Mouse (Mus musculus) midbrain, embryonic 11.5 days (tissue): ENCODE data around the gene Slx4. TPM values are rescaled to one million over a fixed set of nuclear protein-coding genes. Genes with fewer than 3 reads are reported as not detected.
"Not testable (repeated sequence)": the region's sequence is repeated elsewhere in the genome, so short reads cannot be mapped to it uniquely, and the experiment has no call there.

Experiments
- ATAC-seq: fragments of 200-750 bp; cut with Nextera tagmentation; 2 replicates; pipeline ENCODE4 v1.8.0; 2017; ENCODE audit warnings: moderate TSS enrichment, moderate library complexity; ENCODE audit not compliant: low FRiP score
- DNase-seq: peaks from one replicate; pipeline ENCODE4 v3.0.0; 2015; ENCODE audit warnings: low spot score; ENCODE audit errors: missing footprints
- H3K27ac ChIP-seq: fragments of 300-500 bp; sonication (generic); 2 replicates; pipeline ENCODE4 v1.5.1; 2014; ENCODE audit warnings: low read depth, low read length
- H3K27me3 ChIP-seq: fragments of 300-500 bp; sonication (generic); 2 replicates; pipeline ENCODE4 v1.6.1; 2014; ENCODE audit warnings: mild to moderate bottlenecking, low read length, moderate library complexity, mixed read lengths; ENCODE audit not compliant: control insufficient read depth, insufficient read depth
- H3K36me3 ChIP-seq: fragments of 300-500 bp; sonication (generic); 2 replicates; pipeline ENCODE4 v1.6.1; 2014; ENCODE audit warnings: mild to moderate bottlenecking, low read length, moderate library complexity, mixed read lengths; ENCODE audit not compliant: control insufficient read depth, insufficient read depth
- H3K4me1 ChIP-seq: fragments of 300-500 bp; sonication (generic); 2 replicates; pipeline ENCODE4 v1.6.1; 2014; ENCODE audit warnings: low read length; ENCODE audit not compliant: control insufficient read depth, insufficient read depth
- H3K4me2 ChIP-seq: fragments of 300-500 bp; sonication (generic); 2 replicates; pipeline ENCODE4 v1.6.1; 2014; ENCODE audit warnings: mild to moderate bottlenecking, moderate library complexity
- H3K4me3 ChIP-seq: fragments of 300-500 bp; sonication (generic); 2 replicates; pipeline ENCODE4 v1.5.1; 2014; ENCODE audit warnings: low read depth, low read length
- H3K9ac ChIP-seq: fragments of 300-500 bp; sonication (generic); 2 replicates; pipeline ENCODE4 v1.6.1; 2014; ENCODE audit warnings: low read length
- H3K9me3 ChIP-seq: fragments of 300-500 bp; sonication (generic); 2 replicates; pipeline ENCODE4 v1.6.1; 2016; ENCODE audit warnings: low read length; ENCODE audit not compliant: control insufficient read depth
- WGBS: fragments of 180-500 bp; shearing (Covaris S2); extraction: QIAGEN DNeasy Blood & Tissue Kit; methylation state at CpG from one replicate; pipeline ENCODE4 v1.1.7; 2014; 5-methylcytosine and 5-hydroxymethylcytosine counted together
- polyA plus RNA-seq: library from polyadenylated mRNA; unstranded; fragments of >200 nt; fragmentation: Nextera tagmentation; extraction: Ambion mirVana; gene quantifications from 2 replicates; pipeline ENCODE4 v1.2.1, GENCODE M21; 2014

The Slx4 gene
- polyA plus RNA-seq, 1 experiment from 2014 or later, result 25.1 TPM

DNA sequence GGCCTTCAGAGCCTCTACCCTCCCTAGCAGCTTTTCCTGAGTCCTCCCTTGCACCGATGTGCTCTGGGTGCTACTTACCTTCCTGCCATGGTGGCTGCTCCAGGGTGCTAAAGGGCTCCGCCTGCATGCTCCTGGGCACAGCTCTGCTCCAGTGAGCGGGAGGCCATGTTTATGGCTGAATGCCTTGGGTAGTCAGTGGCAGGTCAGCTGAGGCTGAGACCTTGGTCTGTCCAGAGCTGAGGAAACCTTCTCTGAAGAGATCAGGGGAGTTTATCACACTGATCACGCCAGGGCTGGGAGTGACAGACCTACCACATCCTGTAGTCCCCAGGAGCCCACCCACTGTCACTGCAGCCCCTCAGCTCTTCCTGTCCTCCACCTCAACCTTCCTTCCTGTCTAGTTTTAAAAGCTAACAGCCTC lies 27.3 kb downstream of the Slx4 start, which contains the start of gene Nlrc3:
Nlrc3 (minus strand) TSS at position 382 of the 421 bp plus-strand sequence.
- Histone ChIP-seq H3K27me3 (no peaks in the 10 kb centered on the region), H3K36me3 (peaks cover 12% of the 10 kb centered on the region; the same call in 1 of the 2 replicates), H3K4me2 (no peak within 1 kb of the TSS), H3K9ac (no peak within 1 kb of the TSS), H3K27ac (no peak within 1 kb of the TSS), H3K9me3 (no peaks in the 10 kb centered on the region), H3K4me3 (no peak within 1 kb of the TSS), H3K4me1 (no peaks in the 10 kb centered on the region)
- WGBS, result 85% methylated on average over 4 of the region's 4 CpGs
- DNase-seq (no peak), ATAC-seq (no peak)

DNA sequence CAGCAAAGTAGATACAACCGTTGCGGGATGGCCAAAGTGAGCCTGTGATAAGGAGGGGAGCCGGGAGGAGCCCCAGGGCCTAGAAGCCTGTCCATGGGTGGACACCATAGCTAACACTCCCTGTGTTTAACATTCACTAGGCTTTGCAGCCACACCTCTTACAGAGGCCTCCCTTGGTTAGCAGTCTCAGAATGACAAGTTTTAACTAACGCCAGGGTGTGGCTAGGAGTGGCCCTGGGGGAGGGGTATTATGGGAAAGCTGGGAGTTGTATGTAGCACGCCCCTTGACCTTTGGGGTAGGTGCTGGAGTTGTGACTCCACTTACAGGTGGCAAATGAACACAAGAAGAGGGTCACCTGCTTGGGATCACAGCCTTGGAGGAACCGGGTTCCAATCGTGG lies 27.9 kb downstream of the Slx4 start:
- Histone ChIP-seq H3K27me3 (no peaks in the 10 kb centered on the region), H3K36me3 (peaks cover 12% of the 10 kb centered on the region; the same call in 1 of the 2 replicates)
- no peak for ATAC-seq

DNA sequence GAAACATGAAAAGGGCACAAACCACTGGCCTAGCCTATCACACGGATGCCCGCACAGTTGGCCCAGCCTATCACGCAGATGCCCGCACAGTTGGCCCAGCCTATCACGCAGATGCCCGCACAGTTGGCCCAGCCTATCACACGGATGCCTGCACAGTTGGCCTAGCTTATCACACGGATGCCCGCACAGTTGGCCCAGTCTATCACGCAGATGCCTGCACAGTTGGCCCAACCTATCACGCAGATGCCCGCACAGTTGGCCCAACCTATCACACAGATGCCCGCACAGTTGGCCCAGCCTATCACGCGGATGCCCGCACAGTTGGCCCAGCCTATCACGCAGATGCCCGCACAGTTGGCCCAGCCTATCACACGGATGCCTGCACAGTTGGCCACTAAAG lies 29.1 kb downstream of the Slx4 start:
- not testable (repeated sequence) for H3K4me1 ChIP-seq, H3K4me3 ChIP-seq, ATAC-seq, DNase-seq, H3K36me3 ChIP-seq, H3K4me2 ChIP-seq, H3K9ac ChIP-seq, H3K27me3 ChIP-seq, H3K9me3 ChIP-seq, H3K27ac ChIP-seq
- 92% methylated on average over 19 of the region's 19 CpGs for WGBS

More for the DNA sequence above, 27.9 kb downstream of the Slx4 start:
- H3K27ac ChIP-seq, result no peak overlapping the region
- H3K4me1 ChIP-seq, result no peaks in the 10 kb centered on the region
- no peak for DNase-seq
- no peak overlapping the region for H3K4me3 ChIP-seq
- 92% methylated on average over 7 of the region's 7 CpGs for WGBS
- H3K9ac ChIP-seq, result no peak overlapping the region
- no peak overlapping the region for H3K4me2 ChIP-seq
- H3K9me3 ChIP-seq, result no peaks in the 10 kb centered on the region

DNA sequence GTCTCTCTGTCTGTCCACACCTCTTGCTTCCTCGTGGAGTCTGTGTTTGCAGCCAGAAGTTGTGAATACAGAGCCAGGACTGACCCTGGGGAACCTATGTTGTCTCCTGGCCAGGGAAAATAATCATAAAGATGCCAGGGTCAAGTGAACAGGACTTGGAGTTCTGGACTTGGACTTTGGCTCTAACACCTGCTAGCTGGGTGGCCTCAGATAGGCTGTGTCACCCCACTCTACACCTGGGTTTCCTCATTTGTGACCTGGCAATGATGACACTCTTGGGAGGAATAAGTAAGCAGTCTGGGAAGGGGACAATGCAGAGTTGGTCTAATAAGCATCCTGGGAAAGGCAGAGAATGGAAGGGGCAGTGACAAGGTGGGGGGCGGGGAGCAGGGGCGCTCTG lies 38.0 kb downstream of the Slx4 start:
- ATAC-seq (no peak), DNase-seq (no peak)
- no peak overlapping the region for H3K27ac ChIP-seq
- H3K27me3 ChIP-seq, result no peaks in the 10 kb centered on the region
- H3K4me1 ChIP-seq, result no peaks in the 10 kb centered on the region
- no peak overlapping the region for H3K9ac ChIP-seq
- H3K4me2 ChIP-seq, result no peak overlapping the region
- WGBS, result 85% methylated on average over 3 of the region's 3 CpGs
- no peak overlapping the region for H3K4me3 ChIP-seq
- no peaks in the 10 kb centered on the region for H3K36me3 ChIP-seq
- H3K9me3 ChIP-seq, result no peaks in the 10 kb centered on the region

DNA sequence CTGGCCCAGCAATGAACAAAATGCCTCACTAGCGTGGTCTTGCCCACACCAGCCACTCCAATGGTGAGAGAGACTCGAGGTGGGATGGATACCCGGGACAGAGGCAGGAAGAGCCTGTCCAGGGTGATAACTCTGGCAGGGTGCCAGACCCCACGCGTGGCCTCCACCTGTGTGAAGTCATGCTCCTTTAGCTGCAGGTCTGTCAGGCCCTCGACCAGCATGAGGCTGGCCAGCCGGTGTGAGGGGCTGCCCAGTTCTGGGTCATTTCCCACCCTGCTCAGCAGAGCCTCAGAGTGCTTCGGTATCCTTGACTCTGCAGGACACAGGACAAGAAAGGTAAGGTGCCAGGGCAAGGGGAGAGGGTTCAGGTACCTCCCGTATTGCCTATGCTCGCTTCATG lies 38.6 kb downstream of the Slx4 start:
- no peak overlapping the region for H3K9ac ChIP-seq
- H3K27ac ChIP-seq, result no peak overlapping the region
- no peaks in the 10 kb centered on the region for H3K36me3 ChIP-seq
- no peak overlapping the region for H3K4me3 ChIP-seq
- H3K4me1 ChIP-seq, result no peaks in the 10 kb centered on the region
- no peak for ATAC-seq
- H3K9me3 ChIP-seq, result no peaks in the 10 kb centered on the region
- DNase-seq, result no peak
- 78% methylated on average over 10 of the region's 10 CpGs for WGBS
- H3K27me3 ChIP-seq, result no peaks in the 10 kb centered on the region
- H3K4me2 ChIP-seq, result no peak overlapping the region

DNA sequence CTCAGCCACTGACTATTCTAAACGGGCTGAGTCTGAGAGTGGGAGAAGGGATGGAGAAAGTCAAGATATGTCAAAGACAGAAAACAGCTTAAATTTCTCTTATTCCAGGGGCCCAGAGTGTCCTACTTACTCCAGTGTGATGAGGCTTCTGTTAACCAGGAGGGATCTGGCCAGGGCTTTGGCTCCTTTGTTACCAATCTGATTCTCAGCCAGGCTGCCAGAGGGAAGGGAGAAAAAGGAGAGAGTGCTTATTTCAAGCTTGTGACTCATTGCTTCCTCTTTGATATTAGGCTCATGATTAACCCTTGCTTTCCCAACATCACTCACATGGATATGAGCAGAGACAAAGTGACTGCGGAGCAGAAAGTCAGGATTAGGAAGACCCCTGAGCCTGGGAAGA lies 44.3 kb downstream of the Slx4 start:
- Histone ChIP-seq H3K4me1 (no peaks in the 10 kb centered on the region), H3K27ac (no peak overlapping the region), H3K27me3 (no peaks in the 10 kb centered on the region), H3K9ac (no peak overlapping the region), H3K4me3 (no peak overlapping the region), H3K9me3 (no peaks in the 10 kb centered on the region), H3K36me3 (no peaks in the 10 kb centered on the region), H3K4me2 (no peak overlapping the region)
- ATAC-seq (no peak), DNase-seq (no peak)
- 76% methylated on average over 2 of the region's 2 CpGs for WGBS

DNA sequence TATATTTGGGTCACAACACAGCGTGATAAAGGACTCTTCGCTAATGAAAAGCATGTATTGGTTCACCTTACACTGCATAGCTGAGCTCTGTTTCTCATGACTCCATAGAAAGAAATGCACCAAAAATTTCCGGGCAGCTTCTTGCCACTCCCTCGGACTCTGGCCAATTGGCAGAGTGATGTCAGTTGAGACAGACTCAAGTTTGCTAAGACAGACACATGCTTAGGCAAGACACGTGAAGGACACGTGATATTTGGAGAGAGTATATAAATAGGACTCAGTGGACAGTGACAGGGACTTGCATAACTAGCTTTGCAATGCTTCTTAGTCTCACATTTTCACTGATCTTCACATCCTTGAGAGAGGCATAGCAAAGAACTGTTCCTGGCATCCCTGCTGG lies 47.2 kb downstream of the Slx4 start:
- Histone ChIP-seq H3K36me3 (no peaks in the 10 kb centered on the region), H3K9ac (no peak overlapping the region), H3K27me3 (no peaks in the 10 kb centered on the region), H3K4me2 (no peak overlapping the region), H3K9me3 (no peaks in the 10 kb centered on the region), H3K27ac (no peak overlapping the region), H3K4me3 (no peak overlapping the region), H3K4me1 (no peaks in the 10 kb centered on the region)
- WGBS, result 82% methylated on average over 6 of the region's 6 CpGs
- no peak for ATAC-seq
- no peak for DNase-seq

DNA sequence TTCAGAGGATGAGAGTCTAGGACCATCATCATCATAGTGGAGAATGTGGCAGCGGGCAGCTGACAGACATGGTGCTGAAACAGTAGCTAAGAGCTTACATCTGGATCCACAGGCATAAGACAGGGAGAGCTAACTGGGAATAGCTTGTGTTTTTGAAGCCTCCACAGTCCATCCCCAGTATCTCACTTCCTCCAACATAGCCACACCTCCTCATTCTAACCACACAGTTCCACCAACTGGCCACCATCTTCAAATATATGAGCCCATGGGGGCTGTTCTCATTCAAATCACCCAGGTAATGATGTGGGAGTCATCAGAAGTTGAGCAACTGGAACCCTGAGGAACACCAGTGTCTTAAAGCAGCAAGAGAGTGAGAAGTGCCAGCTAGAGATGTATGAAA lies 52.4 kb downstream of the Slx4 start:
- 90% methylated on average over 1 of the region's 1 CpGs for WGBS
- no peak overlapping the region for H3K27ac ChIP-seq
- H3K4me2 ChIP-seq, result no peak overlapping the region
- no peak overlapping the region for H3K4me3 ChIP-seq
- ATAC-seq (no peak), DNase-seq (no peak)
- no peaks in the 10 kb centered on the region for H3K9me3 ChIP-seq
- H3K4me1 ChIP-seq, result no peaks in the 10 kb centered on the region
- H3K36me3 ChIP-seq, result no peaks in the 10 kb centered on the region
- no peak overlapping the region for H3K9ac ChIP-seq
- no peaks in the 10 kb centered on the region for H3K27me3 ChIP-seq

DNA sequence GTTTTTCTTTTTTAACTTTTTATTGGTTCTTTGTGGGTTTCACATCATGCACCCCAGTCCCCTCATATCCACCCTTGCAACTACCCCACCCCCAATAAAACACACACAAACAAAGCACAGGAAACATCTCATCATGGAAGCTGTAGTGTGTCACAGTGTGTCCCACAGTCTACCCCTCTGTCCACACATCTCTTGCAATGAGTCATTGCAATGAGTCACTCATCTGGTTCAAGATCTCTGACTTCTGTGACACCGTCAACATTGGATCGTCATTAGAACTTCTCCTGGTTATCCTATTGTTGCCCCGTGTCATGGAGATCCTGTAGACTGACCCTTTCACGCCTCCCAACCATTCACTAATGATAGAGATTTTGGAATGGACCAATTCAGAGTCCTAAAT lies 68.9 kb downstream of the Slx4 start:
- Histone ChIP-seq H3K4me2 (no peak overlapping the region), H3K27me3 (no peaks in the 10 kb centered on the region), H3K9me3 (no peaks in the 10 kb centered on the region), H3K4me3 (no peak overlapping the region), H3K36me3 (peaks cover 10% of the 10 kb centered on the region), H3K27ac (no peak overlapping the region), H3K9ac (no peak overlapping the region), H3K4me1 (no peaks in the 10 kb centered on the region)
- no peak for ATAC-seq
- DNase-seq, result no peak
- WGBS, result 90% methylated on average over 4 of the region's 4 CpGs

DNA sequence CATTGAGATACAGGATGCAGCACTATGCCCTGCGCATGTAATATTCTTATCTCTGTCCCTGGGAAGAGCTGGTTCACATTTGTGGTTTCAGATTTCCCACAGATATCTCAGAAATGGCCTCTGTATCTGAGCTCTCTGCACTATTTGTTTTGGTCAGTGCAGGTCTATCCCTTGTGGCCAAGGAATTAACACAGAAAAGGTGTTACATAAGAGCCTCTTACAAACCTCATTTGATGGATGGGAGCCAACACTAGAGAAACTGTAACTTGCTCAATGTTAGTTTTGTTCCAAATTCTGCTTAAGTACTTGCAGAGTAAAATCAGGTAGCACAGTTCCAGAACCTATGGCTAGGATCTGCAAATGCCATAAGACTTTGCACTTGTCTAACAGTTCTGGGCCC lies 69.5 kb downstream of the Slx4 start:
- no peak for ATAC-seq
- peaks cover 10% of the 10 kb centered on the region for H3K36me3 ChIP-seq
- H3K4me2 ChIP-seq, result no peak overlapping the region
- WGBS, result 97% methylated on average over 1 of the region's 1 CpGs
- no peak for DNase-seq
- no peak overlapping the region for H3K27ac ChIP-seq
- H3K9ac ChIP-seq, result no peak overlapping the region
- H3K9me3 ChIP-seq, result no peaks in the 10 kb centered on the region
- H3K27me3 ChIP-seq, result no peaks in the 10 kb centered on the region
- no peaks in the 10 kb centered on the region for H3K4me1 ChIP-seq
- no peak overlapping the region for H3K4me3 ChIP-seq
